Mouse (Mus musculus) MEL (cell line): ENCODE data around the gene Sirt5.

Experiments
- CHD1 ChIP-seq: IDR thresholded peaks from 2 replicates; pipeline ENCODE4 v1.6.1; 2012; ENCODE audit warnings: low read depth, mild to moderate bottlenecking, inconsistent platforms, low read length, improper control_type of control experiment
- CTCF ChIP-seq, 3 experiments: IDR thresholded peaks in 2 of 3; conservative IDR thresholded peaks in 1 of 3; 2 replicates each; pipeline ENCODE4 v1.5.1; 2011 to 2012; ENCODE audit warnings: low read length in 3 of 3, low read depth in 2 of 3, mild to moderate bottlenecking in 2 of 3, improper control_type of control experiment in 1 of 3, inconsistent platforms in 1 of 3, mixed read lengths in 1 of 3, moderate library complexity in 1 of 3; ENCODE audit not compliant: control insufficient read depth in 1 of 3, insufficient read depth in 1 of 3, poor library complexity in 1 of 3, severe bottlenecking in 1 of 3
- POLR2A ChIP-seq, 2 experiments: IDR thresholded peaks; 2 replicates each; pipeline ENCODE4 v1.6.1; 2011 to 2012; ENCODE audit warnings: low read length in 2 of 2, mild to moderate bottlenecking in 2 of 2, control low read depth in 1 of 2, improper control_type of control experiment in 1 of 2, low read depth in 1 of 2, moderate library complexity in 1 of 2; ENCODE audit not compliant: control insufficient read depth in 1 of 2, insufficient read depth in 1 of 2, poor library complexity in 1 of 2
- POLR2AphosphoS5 ChIP-seq: IDR thresholded peaks from 2 replicates; pipeline ENCODE4 v1.6.1; 2012; ENCODE audit warnings: low read depth, borderline replicate concordance, mild to moderate bottlenecking, inconsistent platforms, low read length, moderate library complexity, mixed read lengths
- RAD21 ChIP-seq: IDR thresholded peaks from 2 replicates; pipeline ENCODE4 v1.6.1; 2011; ENCODE audit warnings: mild to moderate bottlenecking, low read depth, low read length, improper control_type of control experiment
- USF1 ChIP-seq: IDR thresholded peaks from 2 replicates; pipeline ENCODE4 v1.6.1; 2014; ENCODE audit warnings: low read depth, mild to moderate bottlenecking, inconsistent platforms, low read length, improper control_type of control experiment, moderate library complexity
- ZC3H11A ChIP-seq: IDR thresholded peaks from 2 replicates; pipeline ENCODE4 v1.6.1; 2012; ENCODE audit warnings: low read depth, mild to moderate bottlenecking, inconsistent platforms, low read length, improper control_type of control experiment
- ZKSCAN1 ChIP-seq: IDR thresholded peaks from 2 replicates; pipeline ENCODE4 v1.6.1; 2012; ENCODE audit warnings: low read depth, mild to moderate bottlenecking, inconsistent platforms, low read length, improper control_type of control experiment, moderate library complexity
- ZMIZ1 ChIP-seq: IDR thresholded peaks from 2 replicates; pipeline ENCODE4 v1.6.1; 2012; ENCODE audit warnings: low read depth, mild to moderate bottlenecking, inconsistent platforms, low read length, improper control_type of control experiment, moderate library complexity

GRCm38 (mm10) chr13:43398297-43399080 lies 33.2 kb downstream of the Sirt5 start, which contains the start of gene Nol7:
- TF ChIP-seq POLR2A (IDR thresholded peaks at IDR 0.05; ENCODE audit: control insufficient read depth in 1 of 2, insufficient read depth in 1 of 2, low read depth in 1 of 2, low read length in 2 of 2, poor library complexity in 1 of 2) (peak; percentile 90 to 94), ZC3H11A (no peak), CTCF (IDR thresholded peaks at IDR 0.05 in 2 of 3, conservative IDR thresholded peaks at IDR 0.05 in 1 of 3; ENCODE audit: control insufficient read depth in 1 of 3, insufficient read depth in 1 of 3, low read depth in 2 of 3, low read length in 3 of 3, poor library complexity in 1 of 3, severe bottlenecking in 1 of 3) (peak in 2 of 3 experiments; percentile 82 to 93; a peak in 5 of 6 replicates), ZMIZ1 (peak; percentile 51; the same call in 1 of the 2 replicates), CHD1 (no peak), RAD21 (no peak), USF1 (no peak), ZKSCAN1 (no peak), POLR2AphosphoS5 (no peak)
